Mouse (Mus musculus): Measurements from ENCODE around the gene Gm49396. TPM values are rescaled to one million over a fixed set of nuclear protein-coding genes. Genes with fewer than 3 reads are reported as not detected.

Gene Gm49396
- total and polyA plus RNA-seq, 2 experiments from 2014 or later: 3.7 to 6.4 TPM

DNA sequence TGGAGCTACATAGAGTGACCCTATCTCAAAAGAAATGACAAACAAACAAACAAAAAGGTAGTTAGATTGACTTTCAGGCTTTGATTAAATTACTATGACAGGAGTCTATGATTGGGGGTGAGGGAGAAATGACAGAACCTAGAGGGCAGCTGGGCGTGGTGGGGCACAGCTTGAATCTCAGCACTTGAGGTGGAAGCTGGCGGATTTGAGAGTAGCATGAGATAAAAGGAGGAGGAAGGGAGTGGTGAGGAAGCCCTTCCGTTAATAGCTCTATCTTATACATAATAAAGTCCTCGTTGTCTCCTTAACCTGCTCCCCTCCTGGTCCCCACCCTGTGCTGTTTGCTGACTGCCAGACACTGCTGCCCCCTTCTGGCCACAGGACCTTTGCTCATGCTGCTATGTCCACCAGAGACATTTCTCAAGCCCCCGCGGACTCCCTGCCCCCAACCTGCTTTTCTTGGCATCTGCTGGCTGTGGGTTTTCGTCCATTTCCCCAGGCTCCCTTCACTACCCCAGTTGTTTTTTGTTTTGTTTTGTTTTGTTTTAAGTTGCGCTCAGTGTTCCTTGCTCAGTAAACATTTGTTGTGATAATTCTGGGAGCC is 44.7 kb downstream of the Gm49396 start:
- no peak overlapping the region for H3K4me3 ChIP-seq (ENCODE audit: low read length)
- ATAC-seq (peak; percentile 56; the same call in 1 of the 2 replicates), DNase-seq (ENCODE audit: low spot score) (peak; percentile 66)
- no peaks in the 10 kb centered on the region for H3K4me1 ChIP-seq (ENCODE audit: insufficient read depth, low read length)
- H3K27me3 ChIP-seq (ENCODE audit: insufficient read depth, low read length): no peaks in the 10 kb centered on the region
- H3K4me2 ChIP-seq (ENCODE audit: low read depth, low read length): no peak overlapping the region
- no peaks in the 10 kb centered on the region for H3K9me3 ChIP-seq (ENCODE audit: low read length)
- TF ChIP-seq CTCF (IDR thresholded peaks at IDR 0.05; ENCODE audit: low read depth): peak; percentile 67
- H3K36me3 ChIP-seq (ENCODE audit: insufficient read depth, low read length): no peaks in the 10 kb centered on the region
- H3K9ac ChIP-seq (replicated peaks; ENCODE audit: low read length): no peak overlapping the region; the same call in 1 of the 2 replicates
- 27% methylated on average over 8 of the region's 8 CpGs for WGBS
- H3K27ac ChIP-seq: no peak overlapping the region

- Histone ChIP-seq H3K27ac (no peak overlapping the region), H3K36me3 (ENCODE audit: insufficient read depth, low read length) (no peaks in the 10 kb centered on the region), H3K9me3 (ENCODE audit: low read length) (no peaks in the 10 kb centered on the region), H3K4me1 (ENCODE audit: insufficient read depth, low read length) (no peaks in the 10 kb centered on the region), H3K4me2 (ENCODE audit: low read depth, low read length) (no peak overlapping the region), H3K27me3 (ENCODE audit: insufficient read depth, low read length) (no peaks in the 10 kb centered on the region), H3K4me3 (ENCODE audit: low read length) (no peak overlapping the region), H3K9ac (replicated peaks; ENCODE audit: low read length) (no peak overlapping the region; the same call in 1 of the 2 replicates)
- no peak for TF ChIP-seq CTCF (IDR thresholded peaks at IDR 0.05; ENCODE audit: low read depth)
- DNase-seq (ENCODE audit: low spot score): no peak
- 55% methylated on average over 14 of the region's 16 CpGs for WGBS
- no peak for ATAC-seq
Measured at GRCm38 (mm10) chr7:30608476-30608875, 45.3 kb downstream of the Gm49396 start.

DNA sequence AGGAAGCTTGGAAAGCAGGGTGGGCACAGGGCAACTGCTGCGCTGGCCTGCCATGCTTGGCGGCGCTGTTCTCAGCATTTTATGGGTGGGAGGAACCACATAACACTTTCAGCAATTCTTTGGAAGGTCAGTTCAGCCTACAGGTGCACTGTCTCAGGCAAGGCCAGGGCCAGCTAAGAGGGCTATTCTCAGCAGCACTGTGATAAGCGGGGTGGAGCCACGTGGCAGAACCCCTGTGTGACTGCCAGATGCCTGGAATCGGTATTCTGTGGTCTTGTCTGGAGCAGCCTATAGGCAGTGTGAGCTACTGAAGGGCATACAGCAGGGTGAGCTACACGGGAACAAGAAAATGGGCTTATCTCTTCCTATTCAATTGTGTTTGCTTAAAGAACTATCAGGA is 46.9 kb downstream of the Gm49396 start:
- ATAC-seq: no peak
- no peak overlapping the region for H3K9ac ChIP-seq (replicated peaks; ENCODE audit: low read length)

DNA sequence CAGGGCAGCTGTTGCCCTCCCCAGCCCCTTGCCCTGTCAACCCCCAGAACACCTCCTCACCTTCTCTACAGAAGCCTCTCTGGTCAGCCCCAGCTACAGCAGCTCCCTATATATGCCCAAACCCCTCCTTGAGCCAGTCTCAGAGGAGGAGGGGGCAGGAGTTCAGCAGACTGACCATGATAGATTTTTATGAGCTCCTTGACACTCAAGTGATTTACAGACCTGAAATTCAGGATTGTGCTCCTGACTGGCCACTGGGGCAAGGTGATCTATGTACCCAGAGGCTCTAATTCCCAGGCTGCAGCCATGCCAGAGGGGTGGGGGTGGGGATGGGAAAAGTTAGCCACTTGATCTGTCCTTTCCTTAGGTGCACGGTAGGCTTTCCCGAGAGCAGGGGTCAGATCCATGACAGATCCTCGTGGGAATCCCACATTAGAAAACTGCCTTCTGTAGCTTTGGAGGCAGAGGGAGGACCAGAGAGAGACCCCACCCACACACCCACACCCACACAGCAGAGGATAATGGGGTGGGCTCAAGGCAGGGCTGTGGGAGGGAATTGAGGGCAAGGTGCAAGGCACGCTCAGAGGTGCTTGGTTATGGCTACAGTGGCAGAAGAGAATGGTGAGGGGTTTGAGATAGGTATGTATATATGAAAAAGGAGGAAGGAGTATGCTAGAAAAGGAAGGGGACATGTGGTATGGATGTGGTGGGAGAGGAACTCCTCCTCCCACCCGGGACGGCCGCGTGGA is 49.7 kb downstream of the Gm49396 start, which contains the start of gene Upk1a:
TSS of gene Upk1a (minus strand) at position 194 of the 749 bp plus-strand sequence.
- DNase-seq (ENCODE audit: low spot score): no peak
- no peaks in the 10 kb centered on the region for H3K9me3 ChIP-seq (ENCODE audit: low read length)
- H3K36me3 ChIP-seq (ENCODE audit: insufficient read depth, low read length): peaks cover 12% of the 10 kb centered on the region; the same call in 1 of the 2 replicates
- WGBS: 85% methylated on average over 8 of the region's 8 CpGs
- no peak within 1 kb of the TSS for H3K4me2 ChIP-seq (ENCODE audit: low read depth, low read length)
- no peak within 1 kb of the TSS for H3K9ac ChIP-seq (replicated peaks; ENCODE audit: low read length)
- H3K4me1 ChIP-seq (ENCODE audit: insufficient read depth, low read length): no peaks in the 10 kb centered on the region
- H3K27ac ChIP-seq: no peak within 1 kb of the TSS
- TF ChIP-seq CTCF (IDR thresholded peaks at IDR 0.05; ENCODE audit: low read depth): no peak
- no peak within 1 kb of the TSS for H3K4me3 ChIP-seq (ENCODE audit: low read length)
- H3K27me3 ChIP-seq (ENCODE audit: insufficient read depth, low read length): no peaks in the 10 kb centered on the region
- ATAC-seq: no peak

More for the DNA sequence above, 46.9 kb downstream of the Gm49396 start:
- Histone ChIP-seq H3K27me3 (ENCODE audit: insufficient read depth, low read length) (no peaks in the 10 kb centered on the region), H3K4me2 (ENCODE audit: low read depth, low read length) (no peak overlapping the region), H3K4me3 (ENCODE audit: low read length) (no peak overlapping the region), H3K9me3 (ENCODE audit: low read length) (no peaks in the 10 kb centered on the region), H3K4me1 (ENCODE audit: insufficient read depth, low read length) (no peaks in the 10 kb centered on the region), H3K36me3 (ENCODE audit: insufficient read depth, low read length) (no peaks in the 10 kb centered on the region), H3K27ac (no peak overlapping the region)
- DNase-seq (ENCODE audit: low spot score): no peak
- WGBS: 66% methylated on average over 7 of the region's 7 CpGs
- TF ChIP-seq CTCF (IDR thresholded peaks at IDR 0.05; ENCODE audit: low read depth): no peak

- Histone ChIP-seq H3K4me1 (ENCODE audit: insufficient read depth, low read length) (no peaks in the 10 kb centered on the region), H3K27me3 (ENCODE audit: insufficient read depth, low read length) (no peaks in the 10 kb centered on the region), H3K4me2 (ENCODE audit: low read depth, low read length) (no peak overlapping the region), H3K9ac (replicated peaks; ENCODE audit: low read length) (no peak overlapping the region), H3K36me3 (ENCODE audit: insufficient read depth, low read length) (peaks cover 12% of the 10 kb centered on the region; the same call in 1 of the 2 replicates), H3K4me3 (ENCODE audit: low read length) (no peak overlapping the region), H3K9me3 (ENCODE audit: low read length) (no peaks in the 10 kb centered on the region), H3K27ac (no peak overlapping the region)
- ATAC-seq: no peak
- peak; percentile 69 for DNase-seq (ENCODE audit: low spot score)
- 23% methylated on average over 14 of the region's 14 CpGs for WGBS
- peak; percentile 72 for TF ChIP-seq CTCF (IDR thresholded peaks at IDR 0.05; ENCODE audit: low read depth)
Measured at GRCm38 (mm10) chr7:30613529-30614112, 50.5 kb downstream of the Gm49396 start.

- 85% methylated on average over 2 of the region's 2 CpGs for WGBS
- no peak for ATAC-seq
Measured at GRCm38 (mm10) chr7:30614454-30614853, 51.3 kb downstream of the Gm49396 start.

More at GRCm38 (mm10) chr7:30614454-30614853, 51.3 kb downstream of the Gm49396 start:
- Histone ChIP-seq H3K4me2 (ENCODE audit: low read depth, low read length) (no peak overlapping the region), H3K27me3 (ENCODE audit: insufficient read depth, low read length) (no peaks in the 10 kb centered on the region), H3K4me3 (ENCODE audit: low read length) (no peak overlapping the region), H3K36me3 (ENCODE audit: insufficient read depth, low read length) (peaks cover 15% of the 10 kb centered on the region; the same call in 1 of the 2 replicates), H3K9me3 (ENCODE audit: low read length) (no peaks in the 10 kb centered on the region), H3K4me1 (ENCODE audit: insufficient read depth, low read length) (no peaks in the 10 kb centered on the region), H3K27ac (no peak overlapping the region), H3K9ac (replicated peaks; ENCODE audit: low read length) (no peak overlapping the region)
- peak; percentile 34 for TF ChIP-seq CTCF (IDR thresholded peaks at IDR 0.05; ENCODE audit: low read depth)
- no peak for DNase-seq (ENCODE audit: low spot score)

All from hindbrain, postnatal 0 days (tissue).